Mouse (Mus musculus) kidney, postnatal 25 days (tissue): Measurements from ENCODE around the gene Ggt6.
"Not testable (repeated sequence)": the region's sequence is repeated elsewhere in the genome, so short reads cannot be mapped to it uniquely, and the experiment has no call there.

Source experiments
- DNase-seq, 2 experiments: peaks; one replicate each; pipeline ENCODE4 v3.0.0; 2021; ENCODE audit warnings: mixed read lengths in 2 of 2

Ggt6 gene

DNA sequence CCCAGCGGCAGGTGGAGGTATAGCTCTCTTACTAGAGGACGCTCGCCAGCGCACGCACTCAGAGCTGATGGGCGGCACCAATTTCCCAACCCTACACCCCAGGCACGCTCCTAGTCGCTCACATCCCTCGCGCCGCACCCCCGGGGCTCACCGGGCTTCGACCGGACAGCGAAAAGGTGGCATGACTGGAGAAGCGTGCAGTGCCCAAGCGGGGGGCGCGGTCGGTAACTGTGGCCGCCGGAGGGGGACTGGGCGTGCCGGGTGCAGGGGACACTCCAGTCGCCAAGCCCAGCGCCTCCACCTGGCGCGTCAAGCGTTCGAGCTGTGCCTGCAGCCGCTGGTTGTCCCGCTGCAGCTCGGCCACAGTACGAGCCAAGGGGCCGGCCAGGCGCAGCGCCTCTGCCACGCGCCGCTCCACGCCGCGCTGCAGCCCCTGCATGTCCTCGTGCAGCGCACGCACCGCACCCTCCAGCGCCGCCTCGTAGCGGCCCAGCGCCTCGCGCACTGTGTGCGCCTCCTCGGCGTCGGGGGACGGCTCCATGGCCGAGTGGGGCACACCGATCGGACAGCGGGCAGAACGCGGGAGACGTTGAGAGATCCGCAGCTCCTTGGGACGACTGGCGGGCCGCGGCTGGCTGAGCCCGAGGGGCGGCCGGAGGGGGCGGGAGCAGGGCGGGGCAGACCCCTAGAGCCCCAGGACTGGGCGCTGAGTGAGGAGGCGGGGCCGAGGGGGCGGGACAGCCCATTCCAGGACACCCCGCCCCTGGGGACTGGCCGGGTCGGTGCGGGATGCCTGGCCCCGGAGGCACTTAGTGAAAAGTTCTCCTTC, 24.0 kb upstream of the Ggt6 start, which contains the start of gene Smtnl2:
Gene Smtnl2 (minus strand): TSS at position 621 of the 829 bp plus-strand sequence.
- DNase-seq, result peak; percentile 94 to 97

DNA sequence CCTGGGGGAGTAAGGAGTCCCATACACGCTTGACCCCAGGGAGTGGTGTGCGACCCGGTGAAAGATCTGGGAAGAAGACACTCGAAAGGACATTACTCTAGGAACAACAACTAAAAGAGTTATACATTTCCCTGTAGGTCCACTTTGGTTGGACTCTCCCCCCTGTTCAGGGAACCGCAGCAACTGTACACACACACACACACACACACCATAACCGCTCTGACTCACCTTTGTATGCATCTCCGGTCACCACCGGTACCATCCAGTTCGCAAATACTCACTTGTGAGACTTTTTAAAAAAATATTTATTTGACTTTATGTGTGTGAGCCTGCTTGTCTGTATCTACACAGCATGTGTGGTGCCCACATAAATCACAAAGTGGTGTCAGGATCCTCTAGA, 23.4 kb upstream of the Ggt6 start:
- no peak for DNase-seq

DNA sequence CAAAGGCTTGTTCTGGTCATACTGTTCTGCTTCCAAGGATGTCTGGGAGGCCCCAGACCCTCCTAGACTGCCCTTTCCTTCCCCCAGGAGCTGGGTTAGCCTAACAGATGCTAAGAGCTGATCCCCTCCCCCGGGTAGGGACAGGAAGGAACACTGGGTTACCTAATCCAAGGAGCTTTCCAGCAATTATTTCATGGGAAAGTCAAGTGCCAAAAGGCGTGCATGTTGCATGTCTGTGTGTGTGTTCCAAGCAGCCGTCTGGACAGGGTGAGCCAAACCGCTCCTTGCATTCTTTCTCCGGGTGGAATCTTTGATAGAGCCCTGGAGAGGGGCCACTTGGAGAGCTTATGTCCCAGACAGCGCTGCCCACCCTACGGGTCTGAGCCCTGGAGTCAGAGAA, 22.3 kb upstream of the Ggt6 start:
- DNase-seq, result no peak

DNA sequence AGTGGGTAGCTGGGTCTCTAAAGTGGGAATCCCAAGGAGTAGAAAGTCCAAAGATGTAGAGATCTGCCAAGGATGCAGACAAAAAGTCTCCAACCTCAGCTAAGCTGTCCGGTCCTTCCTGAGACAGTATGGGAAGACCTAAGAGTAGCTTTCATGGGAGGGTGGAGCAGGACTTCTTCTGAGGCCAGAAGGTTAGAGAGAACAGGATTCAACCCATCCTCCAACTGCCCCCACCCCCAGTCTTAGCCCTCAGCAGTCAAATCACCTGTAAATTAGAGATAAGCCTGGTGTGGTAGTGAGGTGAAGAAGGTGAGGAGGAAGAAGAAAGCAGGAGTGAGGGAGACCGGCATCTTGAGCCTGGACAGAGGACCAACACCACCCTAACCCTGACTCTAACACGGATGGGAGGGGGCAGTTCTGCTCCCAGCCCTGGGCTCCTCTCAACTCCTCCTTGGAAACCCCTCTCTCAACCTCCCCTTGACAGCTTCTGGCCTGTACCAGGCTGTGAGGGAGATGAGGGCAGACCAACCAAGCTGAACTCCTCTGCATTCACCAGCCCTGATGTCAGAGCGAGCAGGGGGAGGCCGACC, 21.6 kb upstream of the Ggt6 start:
- no peak for DNase-seq

DNA sequence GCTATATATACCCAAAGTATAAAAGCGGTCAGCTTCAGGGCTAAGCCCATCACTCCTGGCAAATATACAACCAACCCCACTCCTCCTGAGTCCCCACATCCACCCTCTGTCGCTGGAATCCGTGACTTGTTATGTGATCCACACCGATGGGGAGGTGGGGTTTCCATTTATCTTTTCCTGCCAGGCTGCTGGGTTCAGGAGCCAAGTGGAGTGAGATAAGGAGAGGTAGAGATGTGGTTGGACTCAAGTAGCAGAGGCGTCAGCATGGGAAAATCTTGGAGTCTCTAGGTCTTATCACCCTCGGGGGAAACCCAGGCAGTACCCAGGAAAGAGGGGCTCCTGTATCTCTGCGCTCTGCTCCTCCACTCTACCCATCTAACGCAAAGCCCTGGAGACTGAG, 20.2 kb upstream of the Ggt6 start:
- DNase-seq, result no peak

DNA sequence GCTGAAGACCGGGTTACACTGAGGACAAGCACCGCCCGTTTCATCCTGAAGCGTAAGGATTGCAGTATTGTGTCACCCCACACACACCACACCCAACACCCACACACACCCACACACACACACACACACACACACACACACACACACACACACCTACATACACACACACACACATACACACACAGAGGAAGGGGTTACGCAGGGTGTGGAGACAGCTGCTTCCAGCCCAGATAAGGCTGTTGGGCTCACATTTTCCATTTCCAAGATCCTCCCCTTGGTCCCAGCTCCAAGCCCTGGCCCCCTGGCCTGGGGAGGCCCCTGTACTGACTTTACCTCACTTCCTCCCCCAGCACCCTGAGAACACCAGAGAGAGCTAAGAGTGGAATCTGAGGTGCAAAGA, 18.7 kb upstream of the Ggt6 start:
- DNase-seq, result no peak

DNA sequence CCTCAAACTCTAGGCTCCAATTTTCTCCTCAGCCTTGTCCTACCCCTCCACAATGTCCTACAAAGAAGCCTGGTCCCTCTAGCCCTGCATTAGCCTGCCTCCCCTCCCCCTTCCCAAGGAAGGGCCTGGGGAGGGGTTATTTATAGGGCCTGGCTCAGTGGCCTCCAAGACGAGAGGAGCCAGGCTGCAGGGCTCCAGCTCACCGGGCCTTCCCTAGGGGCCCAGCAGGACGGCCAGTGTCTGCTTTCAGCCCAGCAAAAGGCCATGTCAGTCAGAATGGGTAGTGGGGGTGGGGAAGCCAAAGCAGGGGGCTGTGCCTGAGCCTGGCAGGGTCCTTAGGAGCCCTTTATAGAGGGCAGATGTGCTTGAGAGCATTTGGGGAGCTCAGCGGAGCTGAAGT, 17.9 kb upstream of the Ggt6 start:
- DNase-seq, result no peak

DNA sequence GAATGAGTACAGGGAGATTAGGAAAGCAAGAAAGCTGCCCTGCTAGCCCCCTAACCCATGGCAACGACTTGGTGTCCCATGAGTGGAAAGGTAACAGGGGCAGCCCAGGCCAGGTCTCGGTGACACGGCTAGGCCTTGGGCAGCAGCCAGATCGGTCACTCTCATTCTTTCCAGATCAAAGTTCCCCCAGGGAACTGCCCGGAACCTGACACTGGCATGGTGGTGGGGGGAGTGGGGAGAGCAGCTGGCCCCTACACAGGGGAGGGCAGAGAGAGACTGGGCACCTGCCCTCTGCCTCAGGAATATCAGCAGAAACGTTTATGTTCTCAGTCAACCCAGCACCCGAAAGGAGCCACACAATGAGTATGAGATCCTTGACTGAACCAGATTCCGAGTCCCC, 17.1 kb upstream of the Ggt6 start:
- peak; percentile 78 to 90 for DNase-seq

DNA sequence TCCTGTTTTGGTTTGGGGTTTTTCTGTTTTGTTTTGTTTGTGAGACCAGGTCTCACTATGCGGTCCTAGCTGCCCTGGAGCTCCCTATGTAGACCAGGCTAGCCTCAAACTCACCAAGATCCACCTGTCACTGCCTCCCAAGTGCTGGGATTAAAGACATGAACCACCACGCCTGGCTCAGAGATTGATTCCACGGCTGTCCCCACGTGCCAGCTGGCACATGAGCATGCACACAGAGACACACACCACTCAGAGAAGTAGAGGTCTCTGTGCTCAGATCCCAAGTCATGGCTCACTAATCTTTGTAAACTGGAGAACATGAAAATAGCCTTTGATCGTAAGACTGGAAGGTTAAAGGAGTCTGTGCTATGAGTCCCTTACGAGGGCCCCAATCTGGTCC, 16.3 kb upstream of the Ggt6 start:
- no peak for DNase-seq

DNA sequence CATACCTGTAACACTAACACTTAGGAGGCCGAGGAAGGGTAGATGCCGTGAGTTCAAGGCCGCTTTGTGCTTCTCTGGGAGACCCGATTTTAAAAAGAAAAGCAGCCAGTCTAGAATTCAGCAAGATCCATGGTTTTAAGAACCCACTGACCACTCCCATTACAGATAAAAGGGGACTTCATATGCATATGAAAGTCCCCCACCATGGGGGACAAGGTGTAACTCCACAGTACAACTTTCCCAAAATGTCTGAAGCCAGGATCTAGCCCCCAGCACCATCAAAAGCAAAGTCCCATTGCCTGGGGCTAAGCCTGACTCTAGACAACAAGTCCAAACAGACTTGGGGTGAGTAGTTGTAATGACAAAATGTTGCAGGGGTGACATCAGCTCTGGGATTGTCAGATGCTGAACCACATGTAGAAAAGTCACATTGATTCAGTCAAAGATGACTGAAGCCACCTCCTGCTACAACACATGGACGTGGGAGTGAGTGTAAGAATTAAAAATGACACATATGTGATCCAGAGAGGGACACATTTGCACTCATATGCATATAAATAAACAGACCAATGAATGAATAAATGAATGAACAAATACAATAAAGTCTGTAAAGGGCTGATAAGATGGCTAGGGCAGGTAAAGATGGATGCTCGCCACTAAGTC, 14.7 kb upstream of the Ggt6 start:
- no peak for DNase-seq

DNA sequence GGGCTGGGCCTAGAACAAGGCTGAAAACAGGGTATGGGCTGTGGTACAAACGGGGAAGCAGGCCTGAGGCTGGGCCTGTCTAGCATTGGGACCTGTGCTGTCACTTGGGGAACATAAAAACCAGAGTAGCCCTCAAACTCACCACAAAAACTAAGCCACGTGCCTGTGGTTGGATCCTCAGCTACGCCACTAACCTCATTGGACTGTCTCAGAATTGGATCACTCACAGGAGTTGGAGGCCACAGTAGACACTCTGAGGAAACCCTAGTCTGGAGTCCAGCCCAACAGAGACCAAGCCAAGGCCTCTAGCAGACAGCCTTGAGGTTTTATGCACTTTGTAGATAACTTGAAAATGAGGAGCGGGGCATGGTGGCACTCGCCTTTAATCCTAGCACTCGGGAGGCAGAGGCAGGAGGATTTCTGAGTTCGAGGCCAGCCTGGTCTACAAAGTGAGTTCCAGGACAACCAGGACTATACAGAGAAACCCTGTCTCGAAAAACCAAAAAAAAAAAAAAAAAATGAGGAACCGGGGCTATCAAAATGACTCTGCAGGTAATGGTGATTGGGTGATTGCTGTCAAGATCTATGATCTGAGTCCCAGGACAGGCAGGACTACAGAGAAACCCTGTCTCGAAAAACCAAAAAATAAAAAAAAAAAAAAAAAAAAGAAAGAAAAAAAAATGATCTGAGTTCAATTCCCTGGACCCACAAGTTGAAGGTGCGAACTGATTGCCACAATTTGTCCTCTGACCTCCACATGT, 13.6 kb upstream of the Ggt6 start:
- DNase-seq, result no peak

DNA sequence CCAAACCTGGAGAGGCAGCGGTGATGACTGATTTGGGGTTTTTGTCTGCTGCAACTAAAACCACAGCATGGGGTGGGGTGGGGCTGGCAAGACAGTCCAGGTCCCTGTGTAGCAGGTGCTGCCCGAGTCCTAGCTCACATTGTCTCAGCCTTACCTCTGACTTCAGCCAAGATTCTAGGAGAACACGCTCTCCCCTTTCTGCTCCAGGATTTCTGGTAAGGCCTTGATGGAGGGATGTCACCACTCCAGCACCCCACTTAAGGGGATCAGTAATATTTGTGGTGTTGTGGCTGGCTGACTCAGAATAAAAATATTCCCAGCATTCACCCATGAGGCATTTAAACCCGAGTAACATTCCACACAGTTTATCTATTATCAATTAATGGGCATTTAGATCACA, 11.6 kb upstream of the Ggt6 start:
- no peak for DNase-seq

DNA sequence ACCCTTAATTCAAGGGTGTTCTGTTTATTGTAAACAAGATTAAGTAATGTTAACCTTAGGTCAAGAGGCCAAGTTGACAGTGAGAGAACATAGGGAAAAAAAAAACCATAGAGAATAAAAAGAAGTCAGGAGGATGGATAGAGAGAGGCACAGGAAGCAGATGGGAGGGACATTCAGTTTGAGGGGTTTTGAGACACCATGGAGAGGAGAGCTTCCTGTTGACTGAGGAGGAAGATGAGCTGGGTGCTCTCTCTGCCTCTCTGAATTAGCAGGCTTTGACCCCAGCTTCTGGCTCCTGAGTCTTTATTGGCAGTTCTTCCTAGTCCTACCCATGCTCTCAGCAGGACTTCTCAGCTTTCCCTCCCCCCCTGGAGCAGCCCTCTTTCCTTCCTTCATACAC, 10.1 kb upstream of the Ggt6 start:
- no peak for DNase-seq

DNA sequence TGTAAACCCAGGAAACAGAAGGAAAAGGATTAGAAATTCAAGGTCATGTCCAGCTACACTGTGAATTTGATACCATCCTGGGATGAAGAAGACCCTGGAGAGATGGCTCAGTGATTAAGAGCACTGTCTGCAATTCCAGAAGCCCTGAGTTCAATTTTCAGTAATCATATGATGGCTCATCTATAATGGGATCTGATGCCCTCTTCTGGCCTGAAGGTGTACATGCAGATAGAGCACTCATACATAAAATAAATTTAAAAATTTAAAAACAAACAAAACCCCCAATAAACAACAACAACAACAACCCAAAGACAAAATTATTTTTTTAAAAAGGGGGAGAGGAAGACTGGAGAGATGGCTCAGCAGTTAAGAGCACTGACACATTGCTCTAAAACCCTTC, 8.4 kb upstream of the Ggt6 start:
- DNase-seq, result no peak

DNA sequence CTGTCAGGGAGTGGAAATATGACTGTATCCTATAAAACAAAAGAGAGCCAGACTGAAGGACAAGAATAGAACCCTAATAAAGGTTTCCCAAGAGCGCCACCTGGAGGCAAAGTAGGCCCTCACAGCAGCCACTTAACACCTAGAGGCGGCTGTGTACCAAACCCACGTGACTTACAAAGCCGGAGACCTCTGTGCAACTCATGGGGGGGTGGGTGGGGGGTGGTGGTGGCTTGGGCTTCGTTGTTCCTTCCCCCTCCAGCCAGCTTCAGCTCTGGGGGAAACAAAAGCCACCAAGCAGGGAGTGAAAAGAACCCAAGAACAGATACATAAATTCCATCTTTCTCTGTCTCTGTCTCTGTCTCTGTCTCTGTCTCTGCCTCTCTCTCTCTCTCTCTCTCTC, 6.6 kb upstream of the Ggt6 start:
- peak; percentile 91 to 95 for DNase-seq

DNA sequence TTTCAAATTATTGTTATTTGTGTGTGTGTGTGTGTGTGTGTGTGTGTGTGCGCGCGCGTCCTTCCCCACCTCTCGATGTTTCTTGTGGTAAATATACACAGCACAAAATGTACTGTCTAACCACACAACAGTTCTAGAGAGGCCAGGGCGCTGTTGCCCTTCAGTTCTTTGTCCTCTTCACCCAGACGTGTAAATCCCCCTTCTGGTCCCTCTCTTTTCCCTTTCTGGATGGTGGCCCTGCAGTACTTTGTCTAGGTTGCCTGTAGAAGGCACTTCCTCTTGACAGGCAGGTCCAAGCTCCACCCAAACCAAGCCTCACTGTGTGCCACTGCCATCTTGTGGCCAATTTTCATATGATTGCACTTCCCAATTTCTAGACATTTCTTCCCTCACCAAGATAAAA, 6.0 kb upstream of the Ggt6 start:
- DNase-seq, result peak; percentile 79 to 87

DNA sequence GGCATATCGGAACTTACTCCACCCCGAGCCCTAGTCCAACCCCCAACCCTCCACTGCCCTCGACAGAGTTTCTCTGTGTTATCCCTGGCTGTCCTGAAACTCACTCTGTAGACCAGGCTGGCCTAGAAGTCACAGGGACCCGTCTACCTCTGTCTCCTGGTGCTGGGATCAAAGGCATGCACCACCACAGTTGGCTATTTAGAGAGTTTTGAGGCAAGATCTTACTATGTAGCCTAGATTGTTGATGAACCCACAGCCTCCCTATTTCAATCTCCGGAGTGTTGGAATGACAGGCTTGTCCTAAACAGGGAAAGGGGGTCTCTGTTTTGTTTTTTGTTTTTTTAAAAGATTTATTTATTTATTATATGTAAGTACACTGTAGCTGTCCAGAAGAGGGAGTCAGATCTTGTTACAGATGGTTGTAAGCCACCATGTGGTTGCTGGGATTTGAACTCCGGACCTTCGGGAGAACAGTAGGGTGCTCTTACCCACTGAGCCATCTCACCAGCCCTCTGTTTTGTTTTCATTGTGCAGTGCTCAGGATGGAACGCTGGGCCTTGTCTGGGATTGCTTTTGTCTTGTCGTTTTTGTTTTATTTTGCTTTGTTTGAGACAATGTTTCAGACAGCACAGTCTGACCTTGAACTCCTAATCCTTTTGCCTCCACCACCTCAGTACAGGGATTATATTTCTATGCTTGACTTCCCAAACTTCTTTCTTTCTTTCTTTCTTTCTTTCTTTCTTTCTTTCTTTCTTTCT, 4.8 kb upstream of the Ggt6 start:
- not testable (repeated sequence) for DNase-seq

DNA sequence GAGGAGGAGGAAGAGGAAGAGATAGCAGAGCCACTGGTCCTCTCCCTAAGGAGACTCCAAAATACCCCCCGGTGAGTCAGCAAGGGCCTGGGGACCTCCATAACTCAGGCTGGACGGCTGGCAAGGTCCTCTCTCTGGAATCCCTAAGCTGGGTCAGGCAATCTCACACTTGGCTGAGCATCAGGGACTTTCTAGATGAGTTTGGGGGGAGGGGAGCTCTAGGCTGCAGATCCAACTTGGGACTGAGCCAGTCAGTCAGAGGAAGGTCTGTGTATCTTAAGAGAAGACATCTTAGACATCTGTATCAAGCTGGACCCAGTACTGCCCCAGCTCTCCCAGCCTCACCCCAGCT, 344 bp downstream of the Ggt6 start:
- peak; percentile 81 to 85 for DNase-seq

DNA sequence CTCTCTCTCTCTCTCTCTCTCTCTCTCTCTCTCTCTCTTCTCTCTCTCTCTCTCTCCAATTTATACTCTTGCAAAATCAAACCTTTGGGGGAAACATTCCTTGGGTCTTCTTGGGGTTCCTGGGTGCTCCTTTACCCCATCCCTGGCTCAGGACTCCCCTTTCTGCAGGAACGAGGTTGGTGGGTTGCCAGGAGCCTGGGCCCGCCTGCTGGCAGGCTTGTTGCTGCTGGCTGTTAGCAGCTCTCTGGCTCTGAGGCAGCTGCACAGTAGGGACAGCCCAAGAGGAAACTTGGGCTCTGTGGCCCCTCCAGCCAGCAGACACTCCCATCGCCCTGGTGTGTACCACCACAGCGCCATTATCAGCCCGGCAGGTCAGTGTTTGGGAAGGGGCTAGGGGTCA, 945 bp downstream of the Ggt6 start:
- DNase-seq, result peak; percentile 54 to 70

DNA sequence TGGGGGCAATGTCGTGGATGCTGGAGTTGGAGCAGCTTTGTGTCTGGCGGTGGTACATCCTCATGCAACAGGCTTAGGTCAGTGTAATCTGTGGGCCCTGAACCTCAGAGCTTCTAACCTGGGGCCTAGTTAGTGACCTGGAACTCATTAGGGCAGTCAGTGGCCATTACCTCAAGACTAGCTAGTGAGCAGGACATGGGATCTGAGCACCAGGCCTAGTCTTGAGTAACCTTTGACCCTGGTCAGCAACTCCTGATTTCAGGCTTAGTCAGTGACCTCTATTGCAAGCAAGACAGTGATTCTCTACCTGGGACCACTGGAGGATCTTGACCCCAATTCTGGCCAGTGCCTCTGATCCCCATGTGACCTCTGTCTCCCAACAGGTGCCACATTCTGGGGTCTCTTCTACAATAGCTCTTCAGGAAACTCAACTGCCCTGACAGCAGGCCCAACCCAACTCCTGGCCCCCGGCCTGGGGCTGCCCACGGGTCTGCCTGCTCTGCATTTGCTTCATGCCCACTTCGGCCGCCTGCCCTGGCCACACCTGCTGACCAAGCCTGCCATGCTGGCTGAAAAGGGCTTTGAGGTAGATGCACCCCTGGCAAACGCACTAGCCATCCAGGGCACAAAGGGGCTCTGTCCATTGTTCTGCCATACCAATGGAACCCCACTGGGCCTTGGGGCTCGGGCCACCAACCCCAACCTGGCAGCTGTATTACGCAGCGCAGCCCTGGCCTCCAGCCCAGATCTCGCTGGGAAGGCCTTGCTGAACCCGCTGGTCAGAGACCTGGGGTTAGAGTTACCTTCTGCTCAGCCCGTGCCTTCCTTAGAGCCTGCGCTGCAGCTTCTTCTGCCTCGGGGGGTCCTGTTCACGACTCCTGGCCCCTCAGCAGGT, 1.7 kb downstream of the Ggt6 start:
- DNase-seq, result peak; percentile 38 to 70

DNA sequence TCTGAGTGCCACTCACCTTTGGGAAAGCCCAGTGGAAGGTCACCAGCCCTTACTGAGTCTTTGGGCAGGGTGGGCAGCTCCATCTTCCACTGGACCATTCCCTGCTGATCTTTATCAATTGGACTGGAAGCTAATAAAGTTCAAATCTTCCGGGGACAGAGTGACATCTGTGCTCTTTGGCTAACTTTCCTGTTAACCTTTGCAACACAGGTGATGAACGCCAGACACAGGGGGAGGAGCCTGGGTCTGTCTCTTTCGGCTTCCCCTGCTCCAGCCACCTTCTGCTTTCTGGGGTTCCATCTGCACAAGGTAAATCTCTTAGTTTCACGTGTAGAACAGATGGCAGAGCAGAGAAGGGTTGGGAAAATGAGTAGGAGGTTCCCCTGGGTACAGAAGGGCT, 3.1 kb downstream of the Ggt6 start:
- DNase-seq, result no peak

DNA sequence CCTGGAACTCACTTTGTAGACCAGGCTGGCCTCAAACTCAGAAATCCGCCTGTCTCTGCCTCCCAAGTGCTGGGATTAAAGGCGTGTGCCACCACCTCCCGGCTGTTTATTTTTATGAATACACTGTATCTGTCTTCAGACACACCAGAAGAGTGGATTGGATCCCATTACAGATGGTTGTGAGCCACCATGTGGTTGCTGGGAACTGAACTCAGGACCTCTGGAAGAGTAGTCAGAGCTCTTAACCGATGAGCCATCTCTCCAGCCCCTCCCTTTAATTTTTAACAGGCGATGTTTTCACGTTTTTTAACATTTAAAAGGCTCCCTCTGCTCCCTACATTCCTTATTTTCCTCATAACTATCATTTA, 5.3 kb downstream of the Ggt6 start:
- not testable (repeated sequence) for DNase-seq
